Mouse (Mus musculus): Measurements from ENCODE around the gene Rnf151. TPM values are rescaled to one million over a fixed set of nuclear protein-coding genes. Genes with fewer than 3 reads are reported as not detected.
A peak's percentile ranks its signal among the peaks of the same experiment; 100 is the strongest.

Rnf151 gene
- polyA plus RNA-seq, 1 experiment from 2014 or later, result not detected

DNA sequence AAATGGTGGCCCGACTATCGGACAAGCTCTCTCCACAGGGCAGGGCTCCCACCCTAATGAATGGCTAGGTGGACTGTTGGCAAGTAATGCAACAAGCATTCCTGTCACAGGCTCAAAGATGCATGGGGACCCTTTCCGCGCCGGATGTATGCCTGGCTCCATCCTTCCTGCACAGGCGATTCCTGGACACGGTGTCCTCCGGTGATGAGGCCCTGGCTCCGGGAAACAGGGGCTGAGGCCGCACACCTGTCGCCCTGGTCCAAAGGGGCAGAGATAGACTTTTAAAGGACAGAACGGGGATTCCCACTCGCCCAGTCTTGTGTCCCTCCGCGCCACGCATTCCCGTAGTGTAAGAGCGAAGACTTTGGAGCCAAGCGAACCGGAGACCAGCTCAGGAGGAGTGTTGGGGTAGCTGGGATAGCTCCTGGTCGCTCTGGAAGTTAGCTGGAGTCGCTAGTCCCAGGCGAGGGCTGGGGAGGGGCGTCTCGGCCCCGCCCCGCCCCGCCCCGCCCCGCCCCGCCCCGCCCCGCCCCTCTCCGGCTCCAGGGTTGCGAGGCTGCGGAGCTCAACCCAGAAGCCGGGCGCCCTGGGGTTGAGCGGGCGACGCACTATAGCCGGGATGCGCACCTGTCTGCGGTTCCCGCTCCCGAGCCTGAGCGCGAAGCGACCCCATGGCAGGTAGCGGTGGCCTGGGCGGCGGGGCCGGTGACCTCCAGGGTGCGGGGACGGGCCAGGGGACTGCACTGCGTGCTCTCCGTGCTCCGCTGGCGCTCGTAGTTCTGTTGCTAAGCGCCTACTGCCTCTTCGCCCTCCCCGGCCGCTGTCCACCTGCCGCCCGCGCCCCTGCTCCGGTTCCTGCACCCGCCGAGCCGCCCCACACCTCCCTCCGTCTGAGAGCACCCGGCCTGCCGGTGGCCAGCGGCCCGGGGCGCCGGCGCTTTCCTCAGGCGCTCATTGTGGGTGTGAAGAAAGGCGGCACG is 34.8 kb upstream of the Rnf151 start, which contains the start of gene Hs3st6:
TSS of gene Hs3st6 (plus strand) at position 574 of the 980 bp plus-strand sequence.
- WGBS (ENCODE audit: insufficient replicate concordance), result 1% methylated on average over 55 of the region's 82 CpGs

DNA sequence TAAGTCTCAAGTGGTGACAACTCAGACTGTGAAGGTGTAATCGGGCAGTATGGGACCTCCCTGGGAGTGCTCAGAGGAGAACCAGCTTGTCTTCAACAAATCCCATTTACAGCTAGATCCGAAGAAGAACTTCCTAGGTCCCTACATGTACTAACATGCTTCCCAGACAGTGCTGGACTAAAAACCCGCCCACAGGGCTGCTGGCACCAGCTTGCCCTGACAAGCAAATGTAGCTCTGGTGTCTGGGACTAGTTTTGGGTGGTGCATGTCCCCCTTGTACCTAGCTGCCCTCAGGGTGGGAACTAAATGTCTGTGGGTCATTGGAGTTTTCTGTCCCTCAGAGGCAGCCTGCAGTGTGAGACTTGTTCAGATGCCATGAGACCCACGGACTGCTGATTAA is 33.7 kb upstream of the Rnf151 start:
- TF ChIP-seq EP300 (IDR thresholded peaks at IDR 0.05; ENCODE audit: low read depth) (no peak), CTCF (IDR thresholded peaks at IDR 0.05; ENCODE audit: low read depth) (no peak)
- DNase-seq, result no peak
- Histone ChIP-seq H3K36me3 (replicated peaks; ENCODE audit: insufficient read depth, low read length) (no peaks in the 10 kb centered on the region), H3K4me3 (ENCODE audit: low read depth, low read length) (no peak overlapping the region), H3K4me2 (ENCODE audit: low read depth, low read length) (no peak overlapping the region), H3K4me1 (ENCODE audit: insufficient read depth) (peaks cover 14% of the 10 kb centered on the region), H3K9me3 (ENCODE audit: low read length) (no peaks in the 10 kb centered on the region), H3K27ac (ENCODE audit: low read depth) (no peak overlapping the region), H3K9ac (replicated peaks) (no peak overlapping the region), H3K27me3 (ENCODE audit: insufficient read depth, low read length) (peaks cover 58% of the 10 kb centered on the region)
- no peak for ATAC-seq
- 22% methylated on average over 4 of the region's 4 CpGs for WGBS (ENCODE audit: insufficient replicate concordance)

More for the DNA sequence above, 34.8 kb upstream of the Rnf151 start, which contains the start of gene Hs3st6:
- TF ChIP-seq CTCF (IDR thresholded peaks at IDR 0.05; ENCODE audit: low read depth) (no peak), EP300 (IDR thresholded peaks at IDR 0.05; ENCODE audit: low read depth) (no peak)
- peak within 1 kb of the TSS; percentile 54 for H3K4me3 ChIP-seq (ENCODE audit: low read depth, low read length)
- DNase-seq, result peak; percentile 66
- peak; percentile 91 for ATAC-seq
- H3K27me3 ChIP-seq (ENCODE audit: insufficient read depth, low read length), result peaks cover 58% of the 10 kb centered on the region
- no peak within 1 kb of the TSS for H3K9ac ChIP-seq (replicated peaks)
- H3K27ac ChIP-seq (ENCODE audit: low read depth), result no peak within 1 kb of the TSS
- peaks cover 14% of the 10 kb centered on the region for H3K4me1 ChIP-seq (ENCODE audit: insufficient read depth)
- H3K36me3 ChIP-seq (replicated peaks; ENCODE audit: insufficient read depth, low read length), result no peaks in the 10 kb centered on the region
- peak within 1 kb of the TSS; percentile 86 for H3K4me2 ChIP-seq (ENCODE audit: low read depth, low read length)
- no peaks in the 10 kb centered on the region for H3K9me3 ChIP-seq (ENCODE audit: low read length)

GRCm38 (mm10) chr17:24746986-24747385 is 29.1 kb upstream of the Rnf151 start:
- peaks cover 17% of the 10 kb centered on the region for H3K27me3 ChIP-seq (ENCODE audit: insufficient read depth, low read length)
- H3K4me2 ChIP-seq (ENCODE audit: low read depth, low read length), result no peak overlapping the region
- ATAC-seq (no peak), DNase-seq (no peak)
- H3K4me1 ChIP-seq (ENCODE audit: insufficient read depth), result peaks cover 7% of the 10 kb centered on the region
- WGBS (ENCODE audit: insufficient replicate concordance), result 52% methylated on average over 4 of the region's 4 CpGs
- no peak overlapping the region for H3K4me3 ChIP-seq (ENCODE audit: low read depth, low read length)
- H3K9me3 ChIP-seq (ENCODE audit: low read length), result no peaks in the 10 kb centered on the region
- peaks cover 7% of the 10 kb centered on the region for H3K36me3 ChIP-seq (replicated peaks; ENCODE audit: insufficient read depth, low read length)
- H3K27ac ChIP-seq (ENCODE audit: low read depth), result no peak overlapping the region
- TF ChIP-seq EP300 (IDR thresholded peaks at IDR 0.05; ENCODE audit: low read depth) (no peak), CTCF (IDR thresholded peaks at IDR 0.05; ENCODE audit: low read depth) (no peak)
- no peak overlapping the region for H3K9ac ChIP-seq (replicated peaks)

GRCm38 (mm10) chr17:24745526-24746497 is 27.9 kb upstream of the Rnf151 start:
- Histone ChIP-seq H3K4me3 (ENCODE audit: low read depth, low read length) (no peak overlapping the region), H3K9ac (replicated peaks) (no peak overlapping the region), H3K27me3 (ENCODE audit: insufficient read depth, low read length) (peaks cover 6% of the 10 kb centered on the region), H3K36me3 (replicated peaks; ENCODE audit: insufficient read depth, low read length) (peaks cover 15% of the 10 kb centered on the region), H3K4me2 (ENCODE audit: low read depth, low read length) (no peak overlapping the region), H3K4me1 (ENCODE audit: insufficient read depth) (peaks cover 10% of the 10 kb centered on the region), H3K27ac (ENCODE audit: low read depth) (no peak overlapping the region), H3K9me3 (ENCODE audit: low read length) (no peaks in the 10 kb centered on the region)
- ATAC-seq, result peak; percentile 51
- no peak for TF ChIP-seq EP300 (IDR thresholded peaks at IDR 0.05; ENCODE audit: low read depth)
- peak; percentile 96 for TF ChIP-seq CTCF (IDR thresholded peaks at IDR 0.05; ENCODE audit: low read depth)
- 25% methylated on average over 7 of the region's 7 CpGs for WGBS (ENCODE audit: insufficient replicate concordance)
- peak; percentile 86 for DNase-seq

GRCm38 (mm10) chr17:24744381-24744780 is 26.5 kb upstream of the Rnf151 start:
- Histone ChIP-seq H3K4me1 (ENCODE audit: insufficient read depth) (peaks cover 14% of the 10 kb centered on the region), H3K4me2 (ENCODE audit: low read depth, low read length) (no peak overlapping the region), H3K36me3 (replicated peaks; ENCODE audit: insufficient read depth, low read length) (peaks cover 28% of the 10 kb centered on the region), H3K4me3 (ENCODE audit: low read depth, low read length) (no peak overlapping the region), H3K9me3 (ENCODE audit: low read length) (no peaks in the 10 kb centered on the region), H3K9ac (replicated peaks) (no peak overlapping the region), H3K27ac (ENCODE audit: low read depth) (no peak overlapping the region), H3K27me3 (ENCODE audit: insufficient read depth, low read length) (no peaks in the 10 kb centered on the region)
- no peak for DNase-seq
- ATAC-seq, result no peak
- TF ChIP-seq EP300 (IDR thresholded peaks at IDR 0.05; ENCODE audit: low read depth) (no peak), CTCF (IDR thresholded peaks at IDR 0.05; ENCODE audit: low read depth) (no peak)
- 72% methylated on average over 3 of the region's 3 CpGs for WGBS (ENCODE audit: insufficient replicate concordance)

Data from liver, postnatal 0 days (tissue).